Mouse (Mus musculus): ENCODE measurements around the gene Pea15a. TPM values are rescaled to one million over a fixed set of nuclear protein-coding genes. Genes with fewer than 3 reads are reported as not detected.

The Pea15a gene
- polyA plus RNA-seq, 1 experiment, result 33.5 TPM

DNA sequence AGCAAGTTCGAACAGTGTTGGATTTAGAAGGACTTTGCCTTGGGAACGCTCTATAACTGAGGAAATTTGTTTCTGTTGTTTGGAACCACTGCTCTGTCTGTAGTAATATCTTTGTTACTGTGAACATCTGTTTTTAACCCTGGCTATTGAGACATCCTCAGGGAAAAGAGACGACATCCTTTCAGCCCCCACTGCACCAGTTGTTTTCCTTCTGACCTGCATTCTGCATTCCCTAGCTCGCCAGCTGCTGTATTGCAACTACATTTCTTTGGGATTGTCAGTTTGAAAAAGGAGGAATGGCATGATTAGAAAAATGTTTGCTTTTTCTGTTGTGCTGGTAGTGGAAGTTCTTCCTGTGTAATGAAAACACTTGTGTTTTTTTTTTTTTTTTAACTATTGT lies 25.7 kb downstream of the Pea15a start:
- 91% methylated on average over 4 of the region's 4 CpGs for WGBS
- H3K27me3 ChIP-seq (ENCODE audit: control insufficient read depth, insufficient read depth, low read length), result no peaks in the 10 kb centered on the region

DNA sequence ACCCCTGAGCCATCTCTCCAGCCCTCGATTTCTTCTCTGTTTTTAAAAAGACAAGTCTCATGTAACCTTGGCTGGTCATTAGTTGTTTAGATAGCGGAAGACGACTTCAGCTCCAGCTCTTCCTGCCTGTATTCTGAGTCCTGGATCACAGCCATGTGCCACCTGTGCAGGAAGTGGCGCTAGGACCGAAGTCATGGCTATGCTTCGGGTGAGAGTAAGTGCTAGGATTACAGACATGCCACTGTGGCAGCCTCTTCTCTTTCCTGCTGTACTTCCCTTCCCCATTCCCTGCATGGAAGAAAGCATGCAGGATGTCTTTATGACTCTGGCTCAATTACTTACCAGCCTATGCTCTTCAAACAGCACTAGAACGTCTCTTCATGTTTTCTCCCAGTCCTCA lies 27.5 kb downstream of the Pea15a start:
- DNase-seq (ENCODE audit: low read depth in 1 of 2, low spot score in 2 of 2), result no peak
- no peak for TF ChIP-seq POLR2A (IDR thresholded peaks at IDR 0.05; ENCODE audit: low read depth, low read length)
- TF ChIP-seq CTCF (IDR thresholded peaks at IDR 0.05; ENCODE audit: extremely low read depth, insufficient read depth, insufficient read length, insufficient replicate concordance), result no peak
- Histone ChIP-seq H3K36me3 (ENCODE audit: control insufficient read depth, insufficient read depth, low read length) (peaks cover 35% of the 10 kb centered on the region), H3K27me3 (ENCODE audit: control insufficient read depth, insufficient read depth, low read length) (no peaks in the 10 kb centered on the region), H3K4me1 (ENCODE audit: control insufficient read depth, insufficient read depth, insufficient read length) (no peaks in the 10 kb centered on the region), H3K4me3 (ENCODE audit: extremely low read depth, insufficient read depth, insufficient read length) (no peak overlapping the region), H3K27ac (ENCODE audit: insufficient read depth, low read length) (no peak overlapping the region)
- 75% methylated on average over 7 of the region's 7 CpGs for WGBS

More for the DNA sequence above, 25.7 kb downstream of the Pea15a start:
- Histone ChIP-seq H3K4me1 (ENCODE audit: control insufficient read depth, insufficient read depth, insufficient read length) (no peaks in the 10 kb centered on the region), H3K4me3 (ENCODE audit: extremely low read depth, insufficient read depth, insufficient read length) (no peak overlapping the region), H3K27ac (ENCODE audit: insufficient read depth, low read length) (no peak overlapping the region), H3K36me3 (ENCODE audit: control insufficient read depth, insufficient read depth, low read length) (peaks cover 25% of the 10 kb centered on the region)
- no peak for DNase-seq (ENCODE audit: low read depth in 1 of 2, low spot score in 2 of 2)
- no peak for TF ChIP-seq POLR2A (IDR thresholded peaks at IDR 0.05; ENCODE audit: low read depth, low read length)
- TF ChIP-seq CTCF (IDR thresholded peaks at IDR 0.05; ENCODE audit: extremely low read depth, insufficient read depth, insufficient read length, insufficient replicate concordance), result no peak

DNA sequence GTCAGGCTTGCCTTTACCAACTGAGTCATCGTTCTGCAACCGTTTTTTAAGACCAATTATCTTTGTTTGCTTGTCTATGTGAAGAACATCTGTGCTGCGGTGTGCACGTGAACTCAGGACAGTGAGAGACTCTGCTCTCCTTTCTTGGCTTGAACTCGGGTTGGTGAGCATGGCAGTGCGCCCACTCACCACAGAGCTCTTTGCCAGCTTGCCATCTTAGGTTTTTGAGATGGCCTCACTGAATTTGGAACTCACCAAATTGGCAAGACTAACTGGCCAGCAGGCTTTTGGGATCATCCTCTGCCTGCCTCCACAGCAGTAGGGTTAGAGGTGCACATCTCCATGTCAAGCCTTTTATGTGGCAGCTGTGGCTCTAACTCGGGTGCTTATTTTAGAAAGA lies 28.8 kb downstream of the Pea15a start:
- Histone ChIP-seq H3K4me3 (ENCODE audit: extremely low read depth, insufficient read depth, insufficient read length) (no peak overlapping the region), H3K4me1 (ENCODE audit: control insufficient read depth, insufficient read depth, insufficient read length) (no peaks in the 10 kb centered on the region), H3K27me3 (ENCODE audit: control insufficient read depth, insufficient read depth, low read length) (no peaks in the 10 kb centered on the region), H3K27ac (ENCODE audit: insufficient read depth, low read length) (no peak overlapping the region), H3K36me3 (ENCODE audit: control insufficient read depth, insufficient read depth, low read length) (peaks cover 41% of the 10 kb centered on the region)
- WGBS, result 90% methylated on average over 7 of the region's 7 CpGs
- TF ChIP-seq CTCF (IDR thresholded peaks at IDR 0.05; ENCODE audit: extremely low read depth, insufficient read depth, insufficient read length, insufficient replicate concordance), result no peak
- DNase-seq (ENCODE audit: low read depth in 1 of 2, low spot score in 2 of 2), result no peak

DNA sequence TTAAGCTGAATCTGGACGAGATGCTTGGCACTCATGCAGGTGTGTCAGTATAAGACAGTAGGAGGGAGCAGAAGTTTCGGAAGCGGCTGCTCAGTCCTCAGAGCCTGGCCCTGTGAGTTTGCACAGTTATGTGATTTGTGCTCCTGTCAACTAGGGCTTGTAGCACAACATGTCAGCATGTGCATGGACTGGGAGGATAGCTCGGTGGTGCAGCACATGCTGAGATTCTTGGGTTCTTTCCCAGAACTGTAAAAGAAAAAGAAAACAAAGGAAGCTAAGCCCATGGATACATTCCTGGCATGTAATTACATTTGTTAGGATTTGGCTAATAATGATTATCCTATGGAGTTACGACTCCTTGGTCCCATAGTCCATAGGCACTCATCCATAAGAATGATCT lies 33.4 kb downstream of the Pea15a start:
- H3K27ac ChIP-seq (ENCODE audit: insufficient read depth, low read length), result no peak overlapping the region
- no peak for TF ChIP-seq POLR2A (IDR thresholded peaks at IDR 0.05; ENCODE audit: low read depth, low read length)
- no peak for TF ChIP-seq CTCF (IDR thresholded peaks at IDR 0.05; ENCODE audit: extremely low read depth, insufficient read depth, insufficient read length, insufficient replicate concordance)
- no peak overlapping the region for H3K4me3 ChIP-seq (ENCODE audit: extremely low read depth, insufficient read depth, insufficient read length)
- 95% methylated on average over 5 of the region's 5 CpGs for WGBS
- H3K36me3 ChIP-seq (ENCODE audit: control insufficient read depth, insufficient read depth, low read length), result peaks cover 42% of the 10 kb centered on the region
- no peak for DNase-seq (ENCODE audit: low read depth in 1 of 2, low spot score in 2 of 2)
- no peaks in the 10 kb centered on the region for H3K27me3 ChIP-seq (ENCODE audit: control insufficient read depth, insufficient read depth, low read length)
- no peaks in the 10 kb centered on the region for H3K4me1 ChIP-seq (ENCODE audit: control insufficient read depth, insufficient read depth, insufficient read length)

DNA sequence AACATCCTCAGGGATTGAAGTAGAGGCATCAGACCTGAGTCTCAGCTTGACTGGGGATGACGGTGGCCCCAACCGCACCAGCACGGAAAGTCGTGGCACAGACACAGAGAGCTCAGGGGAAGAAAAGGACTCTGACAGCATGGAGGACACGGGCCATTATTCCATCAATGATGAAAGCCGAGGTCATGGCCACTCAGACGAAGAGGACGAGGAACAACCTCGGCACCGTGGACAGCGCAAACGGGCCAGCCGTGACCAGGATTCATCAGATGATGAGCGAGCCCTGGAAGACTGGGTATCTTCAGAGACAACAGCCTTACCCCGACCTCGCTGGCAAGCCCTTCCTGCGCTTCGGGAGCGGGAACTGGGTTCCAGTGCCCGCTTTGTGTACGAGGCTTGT lies 34.2 kb downstream of the Pea15a start:
- Histone ChIP-seq H3K27ac (ENCODE audit: insufficient read depth, low read length) (no peak overlapping the region), H3K27me3 (ENCODE audit: control insufficient read depth, insufficient read depth, low read length) (no peaks in the 10 kb centered on the region), H3K36me3 (ENCODE audit: control insufficient read depth, insufficient read depth, low read length) (peaks cover 42% of the 10 kb centered on the region), H3K4me1 (ENCODE audit: control insufficient read depth, insufficient read depth, insufficient read length) (no peaks in the 10 kb centered on the region), H3K4me3 (ENCODE audit: extremely low read depth, insufficient read depth, insufficient read length) (no peak overlapping the region)
- no peak for DNase-seq (ENCODE audit: low read depth in 1 of 2, low spot score in 2 of 2)
- no peak for TF ChIP-seq POLR2A (IDR thresholded peaks at IDR 0.05; ENCODE audit: low read depth, low read length)
- 97% methylated on average over 21 of the region's 21 CpGs for WGBS

DNA sequence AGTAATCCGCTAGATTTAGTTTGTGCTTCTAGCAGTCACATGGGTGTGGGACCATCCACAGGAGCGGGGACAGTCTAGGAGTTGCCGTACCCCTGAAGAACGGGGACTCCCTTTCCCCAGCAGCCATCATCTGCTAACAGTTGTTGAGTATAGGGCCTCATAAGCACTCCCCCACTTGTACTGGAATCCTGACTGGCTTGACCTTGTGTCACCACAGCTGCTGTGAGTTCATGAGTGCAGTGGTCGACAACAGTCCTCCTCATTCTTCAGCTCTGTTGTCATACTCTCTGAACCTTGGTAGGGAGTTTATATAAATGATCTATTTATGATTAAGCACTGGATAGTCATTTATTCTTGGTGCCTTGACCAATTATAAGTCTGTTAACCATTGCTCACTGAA lies 36.8 kb downstream of the Pea15a start:
- no peak for DNase-seq (ENCODE audit: low read depth in 1 of 2, low spot score in 2 of 2)
- TF ChIP-seq CTCF (IDR thresholded peaks at IDR 0.05; ENCODE audit: extremely low read depth, insufficient read depth, insufficient read length, insufficient replicate concordance), result no peak
- no peak for TF ChIP-seq POLR2A (IDR thresholded peaks at IDR 0.05; ENCODE audit: low read depth, low read length)

DNA sequence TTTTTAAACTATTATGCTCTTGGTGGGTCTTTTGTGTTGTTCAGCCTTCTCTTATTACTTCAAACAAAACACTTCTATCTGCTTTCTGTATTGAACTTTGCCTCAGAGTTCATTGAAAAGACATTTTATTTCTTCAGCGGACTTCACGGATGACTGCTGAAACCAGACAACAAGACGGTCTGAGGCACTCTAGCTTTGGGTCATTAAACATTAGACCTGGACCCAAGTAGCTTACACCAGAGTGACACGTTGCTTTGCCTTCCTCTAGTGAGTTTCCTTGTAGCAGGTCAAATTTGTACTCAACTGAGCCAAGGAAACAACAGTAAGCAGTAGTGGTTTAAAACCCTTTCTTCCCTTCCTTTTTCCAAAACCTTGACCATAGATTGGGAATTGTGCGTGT lies 38.7 kb downstream of the Pea15a start:
- WGBS, result 96% methylated on average over 5 of the region's 5 CpGs
- no peak for DNase-seq (ENCODE audit: low read depth in 1 of 2, low spot score in 2 of 2)
- H3K4me3 ChIP-seq (ENCODE audit: extremely low read depth, insufficient read depth, insufficient read length), result no peak overlapping the region
- peaks cover 26% of the 10 kb centered on the region for H3K36me3 ChIP-seq (ENCODE audit: control insufficient read depth, insufficient read depth, low read length)
- no peaks in the 10 kb centered on the region for H3K27me3 ChIP-seq (ENCODE audit: control insufficient read depth, insufficient read depth, low read length)
- no peak overlapping the region for H3K27ac ChIP-seq (ENCODE audit: insufficient read depth, low read length)
- no peaks in the 10 kb centered on the region for H3K4me1 ChIP-seq (ENCODE audit: control insufficient read depth, insufficient read depth, insufficient read length)
- no peak for TF ChIP-seq POLR2A (IDR thresholded peaks at IDR 0.05; ENCODE audit: low read depth, low read length)
- TF ChIP-seq CTCF (IDR thresholded peaks at IDR 0.05; ENCODE audit: extremely low read depth, insufficient read depth, insufficient read length, insufficient replicate concordance), result no peak

More for the DNA sequence above, 36.8 kb downstream of the Pea15a start:
- Histone ChIP-seq H3K4me3 (ENCODE audit: extremely low read depth, insufficient read depth, insufficient read length) (no peak overlapping the region), H3K27ac (ENCODE audit: insufficient read depth, low read length) (no peak overlapping the region), H3K4me1 (ENCODE audit: control insufficient read depth, insufficient read depth, insufficient read length) (no peaks in the 10 kb centered on the region), H3K36me3 (ENCODE audit: control insufficient read depth, insufficient read depth, low read length) (peaks cover 41% of the 10 kb centered on the region), H3K27me3 (ENCODE audit: control insufficient read depth, insufficient read depth, low read length) (no peaks in the 10 kb centered on the region)
- WGBS, result 94% methylated on average over 5 of the region's 5 CpGs

Measured in spleen, adult 2 months (tissue).